ENCODE assay signal across 28 mouse cellular contexts in genomic region chr9:7173756-7174155, GRCm38 (mm10). TPM values are rescaled to one million over a fixed set of nuclear protein-coding genes. Genes with fewer than 3 reads are reported as not detected.
A peak's percentile ranks its signal among the peaks of the same experiment; 100 is the strongest.
DNase-seq lines count a peak whose midpoint lies in the region; ATAC-seq lines count a peak whose summit lies in the region.
"Had no signal": no experiment of that assay in that cellular context is flagged by ENCODE, and none has a peak within 500 bp of the region (broad histone marks: within the 10 kb centered on the region; RNA-seq: fewer than 3 reads in every experiment).

No protein-coding gene starts in this region.

- WGBS in kidney, embryonic 16.5 days, result 92% methylated on average over 1 of the region's 1 CpGs
- 96% methylated on average over 1 of the region's 1 CpGs for WGBS in kidney, embryonic 14.5 days

- H3K4me1 ChIP-seq in kidney, embryonic 16.5 days (ENCODE audit: insufficient read depth, low read length), result peaks cover 8% of the 10 kb centered on the region; the same call in 1 of the 2 replicates
- H3K4me1 ChIP-seq in kidney, embryonic 14.5 days (ENCODE audit: control insufficient read depth, insufficient read depth, low read length), result no peaks in the 10 kb centered on the region

- no peak overlapping the region for H3K4me2 ChIP-seq in kidney, embryonic 16.5 days (replicated peaks; ENCODE audit: low read depth, low read length)
- H3K4me2 ChIP-seq in kidney, embryonic 14.5 days (replicated peaks; ENCODE audit: low read depth, low read length), result no peak overlapping the region
- H3K4me2 ChIP-seq: embryonic facial prominence, embryonic 13.5 days; embryonic facial prominence, embryonic 15.5 days; forebrain, embryonic 12.5 days had no signal

- no peak overlapping the region for H3K4me3 ChIP-seq in kidney, embryonic 16.5 days (ENCODE audit: low read length)
- no peak overlapping the region for H3K4me3 ChIP-seq in kidney, embryonic 14.5 days (ENCODE audit: low read length)
- H3K4me3 ChIP-seq: embryonic facial prominence, embryonic 13.5 days; embryonic facial prominence, embryonic 15.5 days; erythroblast, embryonic 14.5 days; forebrain, embryonic 10.5 days; forebrain, embryonic 12.5 days had no signal

- H3K27me3 ChIP-seq in kidney, embryonic 16.5 days (ENCODE audit: insufficient read depth, low read length), result no peaks in the 10 kb centered on the region
- H3K27me3 ChIP-seq in kidney, embryonic 14.5 days (ENCODE audit: control insufficient read depth, insufficient read depth, low read length), result no peaks in the 10 kb centered on the region
- H3K27me3 ChIP-seq: CH12.LX; embryonic facial prominence, embryonic 13.5 days; embryonic facial prominence, embryonic 15.5 days; forebrain, embryonic 12.5 days; Patski had no signal

- no peaks in the 10 kb centered on the region for H3K9me3 ChIP-seq in kidney, embryonic 16.5 days (ENCODE audit: low read length)
- no peaks in the 10 kb centered on the region for H3K9me3 ChIP-seq in kidney, embryonic 14.5 days (ENCODE audit: control insufficient read depth, low read length)
- H3K9me3 ChIP-seq: embryonic facial prominence, embryonic 13.5 days; embryonic facial prominence, embryonic 15.5 days; forebrain, embryonic 10.5 days; forebrain, embryonic 12.5 days; G1E had no signal

- ATAC-seq in kidney, embryonic 16.5 days (ENCODE audit: low FRiP score, low TSS enrichment), result no peak
- ATAC-seq in kidney, embryonic 14.5 days (ENCODE audit: low FRiP score, low TSS enrichment), result no peak
- ATAC-seq: activated CD4-positive, CD25-positive, alpha-beta regulatory T cell, adult 4 months; CD4-positive, CD25-positive, alpha-beta regulatory T cell, adult 4 months; forebrain, embryonic 14.5 days; Patski had no signal

- H3K36me3 ChIP-seq in kidney, embryonic 16.5 days (ENCODE audit: insufficient read depth, low read length), result peaks cover 10% of the 10 kb centered on the region; the same call in 1 of the 2 replicates
- peaks cover 18% of the 10 kb centered on the region; the same call in 1 of the 2 replicates for H3K36me3 ChIP-seq in kidney, embryonic 14.5 days (ENCODE audit: control insufficient read depth, insufficient read depth, low read length)

- H3K9ac ChIP-seq in kidney, embryonic 16.5 days (replicated peaks; ENCODE audit: low read length), result no peak overlapping the region
- H3K9ac ChIP-seq in kidney, embryonic 14.5 days (ENCODE audit: low read depth, low read length), result no peak overlapping the region
- H3K9ac ChIP-seq: embryonic facial prominence, embryonic 13.5 days; embryonic facial prominence, embryonic 15.5 days; forebrain, embryonic 12.5 days had no signal

- peak; percentile 30 for DNase-seq in kidney, adult 11 months
- peak; percentile 17 to 46 for DNase-seq in kidney, adult 8-10 months
- DNase-seq in kidney, postnatal 14 days, result peak; percentile 19
- no peak for DNase-seq in kidney, postnatal 4 days
- peak; percentile 27 to 65 for DNase-seq in kidney, postnatal 36 days
- DNase-seq: adrenal gland, adult 8-10 months; adrenal gland, postnatal 14 days; adrenal gland, postnatal 36 days; B cell, adult 2 months; cerebellum, adult 11-12 months; cerebellum, adult 2 months; cerebellum, adult 9-10 months; cerebellum, postnatal 10 days; cerebellum, postnatal 25 days; embryo, embryonic 11 days had no signal

- no peak overlapping the region for H3K27ac ChIP-seq in kidney, embryonic 16.5 days (ENCODE audit: low read length)
- H3K27ac ChIP-seq in kidney, embryonic 14.5 days (ENCODE audit: low read depth, low read length), result no peak overlapping the region
- H3K27ac ChIP-seq: embryonic facial prominence, embryonic 13.5 days; embryonic facial prominence, embryonic 15.5 days; forebrain, embryonic 10.5 days; forebrain, embryonic 12.5 days had no signal

RNA-seq across cellular contexts. Expression of gene Dync2h1, which starts 10.5 kb away (rescaled TPM):
- 20.2 and 24.6 TPM in 2 replicates for polyA plus RNA-seq in kidney, embryonic 16.5 days (2015; fragmentation: Nextera tagmentation; extraction: Ambion mirVana)
- 23.4 and 32.4 TPM in 2 replicates for polyA plus RNA-seq in kidney, embryonic 14.5 days (2014; fragmentation: Nextera tagmentation; extraction: Ambion mirVana)

RNA-seq across cellular contexts. Expression of gene Dcun1d5, which starts 10.6 kb away (rescaled TPM):
- 110 and 111 TPM in 2 replicates for polyA plus RNA-seq in kidney, embryonic 16.5 days (2015; fragmentation: Nextera tagmentation; extraction: Ambion mirVana)
- polyA plus RNA-seq in kidney, embryonic 14.5 days (2014; fragmentation: Nextera tagmentation; extraction: Ambion mirVana), result 139 and 157 TPM in 2 replicates

Comparison
In these comparisons a context has a peak if more than half of its experiments do, and no peak if none do; other contexts are left out.
1. DNase-seq: peak in kidney, adult 11 months (single experiment), kidney, adult 8-10 months (2 of 2), kidney, postnatal 14 days (single experiment) and kidney, postnatal 36 days (2 of 2); none in kidney, postnatal 4 days (0 of 2).